Mouse (Mus musculus) ES-Bruce4 (cell line): ENCODE data around the gene Trim14.
"Not testable (repeated sequence)": the region's sequence is repeated elsewhere in the genome, so short reads cannot be mapped to it uniquely, and the experiment has no call there.

Experiments used
- CTCF ChIP-seq: IDR thresholded peaks from one replicate; pipeline ENCODE4 v1.8.1; 2011; ENCODE audit warnings: low read depth, low read length
- EP300 ChIP-seq: IDR thresholded peaks from 2 replicates; pipeline ENCODE4 v1.6.1; 2011; ENCODE audit warnings: low read depth, low read length; ENCODE audit not compliant: insufficient read depth
- POLR2A ChIP-seq: IDR thresholded peaks from one replicate; pipeline ENCODE4 v1.8.1; 2011; ENCODE audit warnings: low read length; ENCODE audit not compliant: insufficient read depth

GRCm38 (mm10) chr4:46584536-46584935, 48.6 kb upstream of the Trim14 start:
- TF ChIP-seq CTCF, POLR2A, EP300: not testable (repeated sequence)
